Mouse (Mus musculus): Measurements from ENCODE around the gene Rfesd. TPM values are rescaled to one million over a fixed set of nuclear protein-coding genes. Genes with fewer than 3 reads are reported as not detected.

Gene Rfesd
- total RNA-seq, 2 experiments from 2014 or later, result 19.7 to 20.4 TPM

GRCm38 (mm10) chr13:75988096-75988495, 30.4 kb downstream of the Rfesd start:
- DNase-seq (ENCODE audit: low spot score in 2 of 2), result no peak

DNA sequence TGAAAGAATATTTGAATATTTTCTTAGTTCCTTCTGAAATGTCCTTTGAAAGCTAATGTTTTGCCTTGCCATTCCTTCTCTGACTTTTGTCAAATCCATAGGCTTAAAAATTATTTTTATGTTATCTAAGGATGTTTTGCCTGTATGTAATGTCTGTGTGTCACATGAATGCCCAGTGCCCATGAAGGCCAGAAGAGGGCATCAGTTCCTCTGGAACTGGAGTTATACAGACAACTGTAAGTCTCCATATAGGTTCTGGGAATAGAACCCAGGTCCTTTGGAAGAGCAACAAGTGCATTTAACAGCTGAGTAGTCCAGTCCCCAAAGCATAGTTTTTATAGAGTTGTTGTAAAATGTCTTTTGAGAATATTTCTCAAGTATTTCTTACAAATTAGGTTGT, 36.6 kb downstream of the Rfesd start:
- DNase-seq (ENCODE audit: low spot score in 2 of 2), result no peak

DNA sequence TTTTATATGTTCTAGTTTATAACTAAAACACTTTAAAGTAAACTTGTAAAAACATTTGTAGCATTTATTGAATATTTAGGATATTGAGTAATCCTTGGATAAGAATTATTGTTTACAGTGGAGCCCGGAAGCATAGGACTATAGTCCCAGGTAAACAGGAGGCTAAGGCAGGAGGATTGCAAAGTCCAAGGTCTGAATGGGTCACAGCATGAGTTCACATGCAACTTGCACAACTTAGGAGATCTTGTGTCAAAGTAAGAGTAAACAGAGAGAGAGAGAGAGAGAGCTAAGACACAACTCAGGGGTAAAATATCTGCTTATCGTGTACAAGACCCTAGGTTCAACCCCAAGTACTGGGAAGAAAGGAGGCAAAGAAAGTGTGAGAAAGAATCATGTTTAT, 41.9 kb downstream of the Rfesd start:
- DNase-seq (ENCODE audit: low spot score in 2 of 2), result no peak

DNA sequence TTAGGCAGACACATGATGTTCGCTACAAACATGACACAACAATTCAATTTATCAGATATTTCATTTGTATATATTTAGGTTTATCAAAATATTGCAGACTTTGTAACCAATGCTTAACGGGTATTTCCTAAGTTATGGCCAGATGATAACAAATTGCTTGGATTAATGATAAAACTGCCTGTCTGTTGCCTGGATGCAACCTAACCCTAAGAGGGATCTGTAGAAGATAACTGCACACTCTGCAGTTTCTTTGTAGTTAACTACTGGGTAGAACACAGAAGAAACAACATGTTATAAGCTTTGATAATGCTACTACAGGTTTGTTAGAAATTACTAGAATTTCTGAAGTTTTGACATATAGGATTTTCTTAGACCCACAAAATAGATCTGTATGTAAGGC, 42.3 kb downstream of the Rfesd start:
- DNase-seq (ENCODE audit: low spot score in 2 of 2), result no peak

DNA sequence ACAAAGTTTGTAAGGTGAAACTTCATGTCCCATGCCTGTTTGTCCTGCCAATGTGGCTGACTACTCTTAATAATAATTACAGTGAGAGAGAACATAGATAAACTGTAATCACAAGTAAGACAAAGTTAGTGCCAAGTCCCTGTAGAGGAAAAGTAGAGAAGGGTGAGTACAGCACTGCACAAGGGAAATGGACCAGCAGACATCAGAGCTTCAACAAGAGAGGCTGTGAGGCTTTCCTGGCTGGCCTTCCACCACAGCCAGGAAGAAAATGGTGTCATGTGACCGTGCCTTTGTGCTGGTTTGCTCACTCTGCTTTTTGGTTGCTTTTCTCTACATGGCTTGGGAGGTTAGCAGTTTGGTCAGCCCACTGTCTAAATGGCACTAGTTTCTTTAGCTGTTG, 42.9 kb downstream of the Rfesd start:
- DNase-seq (ENCODE audit: low spot score in 2 of 2), result no peak

DNA sequence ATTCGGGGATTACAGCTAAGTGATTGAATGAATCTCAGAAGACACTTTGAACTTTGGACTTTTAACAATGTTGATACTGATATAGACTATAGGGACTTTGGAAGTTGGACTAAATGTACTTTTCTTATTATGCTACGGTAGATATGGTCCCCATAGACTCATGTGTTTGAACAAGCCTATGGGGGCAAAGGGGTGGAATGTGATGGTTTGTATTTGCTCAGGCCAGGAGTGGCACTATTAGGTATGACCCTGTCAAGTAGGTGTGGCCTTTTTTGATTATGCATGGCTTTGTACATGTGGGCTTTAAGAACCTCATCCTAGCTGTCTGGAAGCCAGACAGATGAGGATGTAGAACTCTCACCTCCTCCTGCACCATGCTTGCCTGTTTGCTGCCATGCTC, 44.0 kb downstream of the Rfesd start:
- DNase-seq (ENCODE audit: low spot score in 2 of 2), result no peak

DNA sequence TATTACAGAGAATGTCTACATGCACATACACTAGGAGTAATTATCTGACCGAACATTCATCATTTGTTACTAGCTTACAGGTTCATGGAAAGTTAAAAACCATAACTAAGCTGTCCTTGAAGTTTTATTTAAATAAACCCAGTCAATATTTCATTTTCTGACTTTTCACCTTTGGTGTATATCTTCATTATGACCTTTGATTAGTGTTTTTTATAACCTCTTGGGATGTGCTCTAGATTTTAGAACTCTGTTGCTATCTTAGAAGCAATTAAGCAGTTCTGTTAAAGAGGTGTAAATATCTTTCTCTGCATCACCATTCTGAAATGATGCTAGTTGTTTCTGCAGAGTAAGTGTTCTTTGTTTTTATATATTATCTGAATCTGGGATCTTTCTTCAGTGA, 51.7 kb downstream of the Rfesd start, which contains the start of gene Spata9:
Gene Spata9 (plus strand): TSS at position 301 of the 400 bp plus-strand sequence.
- no peak for DNase-seq (ENCODE audit: low spot score in 2 of 2)

- DNase-seq (ENCODE audit: low spot score in 2 of 2), result no peak
These were observed 63.0 kb downstream of the Rfesd start for GRCm38 (mm10) chr13:75955357-75955992.

Other genes with a start within 250 kb of the Rfesd start
- gene Glrx, start 178.9 kb downstream of the Rfesd start, total RNA-seq (2021), result 10 to 100 TPM; 63.4 to 72.9 TPM
- gene Rhobtb3, start 74.8 kb downstream of the Rfesd start, total RNA-seq (2021), result 10 to 100 TPM; 24.9 to 26.0 TPM
- gene Spata9, start 51.6 kb downstream of the Rfesd start, total RNA-seq (2021), result under 1 TPM; 0.51 to 0.62 TPM
- 1 to 10 TPM; 4.5 to 4.7 TPM for gene Gpr150, start 38.3 kb upstream of the Rfesd start, total RNA-seq (2021)
- gene Arsk, start 79.9 kb upstream of the Rfesd start, total RNA-seq (2021), result 1 to 10 TPM; 4.8 to 5.1 TPM
- 10 to 100 TPM; 19.9 to 23.5 TPM for gene Ttc37, start 80.0 kb upstream of the Rfesd start, total RNA-seq (2021)